Mouse (Mus musculus) ES-Bruce4 (cell line): ENCODE results near the gene F11r.

ENCODE experiments used
- CTCF ChIP-seq: IDR thresholded peaks from one replicate; pipeline ENCODE4 v1.8.1; 2011; ENCODE audit warnings: low read depth, low read length
- POLR2A ChIP-seq: IDR thresholded peaks from one replicate; pipeline ENCODE4 v1.8.1; 2011; ENCODE audit warnings: low read length; ENCODE audit not compliant: insufficient read depth

DNA sequence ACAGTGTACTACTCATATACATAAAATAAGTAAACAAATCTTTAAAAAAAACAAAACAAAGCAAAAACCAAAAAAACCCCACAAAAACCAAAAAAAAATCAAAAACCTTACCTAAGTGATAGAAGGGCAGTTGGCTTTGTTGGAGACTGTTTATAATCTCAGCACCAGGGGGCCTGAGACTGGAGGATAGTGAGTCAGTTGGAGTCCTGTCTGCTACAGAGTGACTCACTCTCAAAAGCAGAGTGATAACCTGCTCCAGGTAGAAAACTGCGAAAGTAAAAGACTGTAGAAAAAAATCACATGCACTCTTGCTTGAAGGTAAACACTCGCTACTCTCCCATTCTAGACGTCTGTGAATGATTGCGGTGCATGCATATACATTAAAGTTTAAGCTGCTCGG is 7.7 kb downstream of the F11r start:
- TF ChIP-seq CTCF = no peak
- TF ChIP-seq POLR2A = no peak
